Mouse (Mus musculus): ENCODE measurements around the gene Elmo2.

DNA sequence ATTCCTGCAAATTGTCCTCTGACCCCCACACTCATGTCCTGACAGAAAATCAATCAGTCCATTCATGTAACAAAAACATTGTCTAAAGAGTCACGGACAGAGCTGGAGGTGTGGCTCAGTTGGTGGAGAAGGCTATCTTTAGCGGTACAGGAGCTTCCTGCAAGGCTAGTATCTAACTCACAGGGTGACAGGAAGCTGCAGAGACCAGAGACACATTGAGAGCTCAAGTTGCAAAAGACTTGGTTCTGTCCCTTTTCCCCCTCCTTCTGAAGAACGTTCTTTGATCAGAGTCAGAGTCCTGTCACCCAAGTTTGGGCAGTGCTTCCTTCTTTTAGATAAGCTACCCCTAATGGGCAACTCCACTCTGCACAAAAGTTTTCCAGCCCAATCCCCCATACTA is 3.4 kb upstream of the Elmo2 start:
- TF ChIP-seq POLR2A (IDR thresholded peaks at IDR 0.05; ENCODE audit: borderline replicate concordance, low read depth, low read length) (no peak), CTCF (IDR thresholded peaks at IDR 0.05; ENCODE audit: low read depth, low read length) (no peak)
